Mouse (Mus musculus) liver, embryonic 15.5 days (tissue): ENCODE data around the gene Agap1. TPM values are rescaled to one million over a fixed set of nuclear protein-coding genes. Genes with fewer than 3 reads are reported as not detected.
A peak's percentile ranks its signal among the peaks of the same experiment; 100 is the strongest.

Source experiments
- ATAC-seq: fragments of 200-750 bp; cut with Nextera tagmentation; 2 replicates; pipeline ENCODE4 v1.8.0; 2017; ENCODE audit warnings: moderate number of reproducible peaks, mild to moderate bottlenecking, moderate library complexity; ENCODE audit not compliant: insufficient read depth
- H3K27ac ChIP-seq: fragments of 300-500 bp; sonication (generic); replicated peaks from 2 replicates; pipeline ENCODE4 v1.5.1; 2015; ENCODE audit warnings: mild to moderate bottlenecking, inconsistent platforms
- H3K27me3 ChIP-seq: fragments of 300-500 bp; sonication (generic); 2 replicates; pipeline ENCODE4 v1.6.1; 2015; ENCODE audit warnings: mild to moderate bottlenecking, inconsistent platforms
- H3K36me3 ChIP-seq: fragments of 300-500 bp; sonication (generic); replicated peaks from 2 replicates; pipeline ENCODE4 v1.6.1; 2015; ENCODE audit warnings: moderate library complexity, mild to moderate bottlenecking, inconsistent platforms
- H3K4me1 ChIP-seq: fragments of 300-500 bp; sonication (generic); replicated peaks from 2 replicates; pipeline ENCODE4 v1.6.1; 2015; ENCODE audit warnings: inconsistent platforms
- H3K4me2 ChIP-seq: fragments of 300-500 bp; sonication (generic); 2 replicates; pipeline ENCODE4 v1.6.1; 2015; ENCODE audit warnings: moderate library complexity, mild to moderate bottlenecking, inconsistent platforms
- H3K4me3 ChIP-seq: fragments of 300-500 bp; sonication (generic); replicated peaks from 2 replicates; pipeline ENCODE4 v1.5.1; 2015; ENCODE audit warnings: mild to moderate bottlenecking, inconsistent platforms
- H3K9ac ChIP-seq: fragments of 300-500 bp; sonication (generic); 2 replicates; pipeline ENCODE4 v1.6.1; 2015; ENCODE audit warnings: moderate library complexity, mild to moderate bottlenecking, inconsistent platforms
- H3K9me3 ChIP-seq: fragments of 300-500 bp; sonication (generic); replicated peaks from 2 replicates; pipeline ENCODE4 v1.6.1; 2016; ENCODE audit warnings: inconsistent platforms
- whole genome bisulfite sequencing: fragments of 180-500 bp; shearing (Covaris S2); methylation state at CpG from one replicate; pipeline ENCODE4 v1.1.7; 2015; ENCODE audit warnings: mixed read lengths; ENCODE audit not compliant: insufficient replicate concordance; 5-methylcytosine and 5-hydroxymethylcytosine counted together
- polyA plus RNA-seq: library from polyadenylated mRNA; unstranded; fragments of >200 nt; fragmentation: Nextera tagmentation; extraction: Ambion mirVana; gene quantifications from 2 replicates; pipeline ENCODE4 v1.2.1, GENCODE M21; 2015

The Agap1 gene
- polyA plus RNA-seq, 1 experiment from 2014 or later, result 1.3 TPM

- Histone ChIP-seq H3K36me3 (no peaks in the 10 kb centered on the region), H3K9ac (no peak overlapping the region), H3K27me3 (peaks cover 47% of the 10 kb centered on the region), H3K4me1 (0 out of 2 replicates have a peak, but pooled peaks cover 3% of the 10 kb centered on the region), H3K4me2 (no peak overlapping the region), H3K9me3 (no peaks in the 10 kb centered on the region), H3K4me3 (no peak overlapping the region), H3K27ac (no peak overlapping the region)
- WGBS, result 31% methylated on average over 18 of the region's 18 CpGs
- no peak for ATAC-seq
Measured at GRCm38 (mm10) chr1:89918111-89918510, 463.5 kb downstream of the Agap1 start.

GRCm38 (mm10) chr1:89919206-89919605, 464.6 kb downstream of the Agap1 start:
- no peak overlapping the region for H3K4me2 ChIP-seq
- H3K27me3 ChIP-seq, result peaks cover 58% of the 10 kb centered on the region
- H3K4me1 ChIP-seq, result 0 out of 2 replicates have a peak, but pooled peaks cover 3% of the 10 kb centered on the region
- 66% methylated on average over 6 of the region's 6 CpGs for WGBS
- H3K4me3 ChIP-seq, result no peak overlapping the region
- no peak for ATAC-seq
- no peaks in the 10 kb centered on the region for H3K36me3 ChIP-seq
- H3K9ac ChIP-seq, result no peak overlapping the region
- H3K27ac ChIP-seq, result no peak overlapping the region
- no peaks in the 10 kb centered on the region for H3K9me3 ChIP-seq

GRCm38 (mm10) chr1:89921806-89922205, 467.2 kb downstream of the Agap1 start:
- Histone ChIP-seq H3K4me2 (no peak overlapping the region), H3K27me3 (peaks cover 84% of the 10 kb centered on the region), H3K4me1 (0 out of 2 replicates have a peak, but pooled peaks cover 3% of the 10 kb centered on the region), H3K4me3 (no peak overlapping the region), H3K36me3 (no peaks in the 10 kb centered on the region), H3K9ac (no peak overlapping the region), H3K9me3 (no peaks in the 10 kb centered on the region), H3K27ac (no peak overlapping the region)
- ATAC-seq, result no peak
- WGBS, result 3% methylated on average over 10 of the region's 10 CpGs

- Histone ChIP-seq H3K9me3 (no peaks in the 10 kb centered on the region), H3K27ac (no peak overlapping the region), H3K36me3 (no peaks in the 10 kb centered on the region), H3K4me1 (peaks cover 6% of the 10 kb centered on the region; the same call in 1 of the 2 replicates), H3K27me3 (peaks cover 89% of the 10 kb centered on the region), H3K4me2 (no peak overlapping the region), H3K9ac (no peak overlapping the region), H3K4me3 (no peak overlapping the region)
- ATAC-seq, result no peak
- WGBS, result 2% methylated on average over 7 of the region's 7 CpGs
Measured at GRCm38 (mm10) chr1:89922282-89922681, 467.7 kb downstream of the Agap1 start.

- H3K4me1 ChIP-seq, result peaks cover 8% of the 10 kb centered on the region; the same call in 1 of the 2 replicates
- ATAC-seq, result no peak
- H3K27ac ChIP-seq, result no peak overlapping the region
- H3K9ac ChIP-seq, result no peak overlapping the region
- peaks cover 96% of the 10 kb centered on the region for H3K27me3 ChIP-seq
- H3K4me2 ChIP-seq, result peak overlapping the region; percentile 27; the same call in 1 of the 2 replicates
- no peaks in the 10 kb centered on the region for H3K36me3 ChIP-seq
- no peaks in the 10 kb centered on the region for H3K9me3 ChIP-seq
- no peak overlapping the region for H3K4me3 ChIP-seq
- 3% methylated on average over 37 of the region's 41 CpGs for WGBS
Measured at GRCm38 (mm10) chr1:89922883-89923641, 468.5 kb downstream of the Agap1 start.

- no peak for ATAC-seq
- H3K27ac ChIP-seq, result no peak overlapping the region
- H3K9me3 ChIP-seq, result no peaks in the 10 kb centered on the region
- H3K4me3 ChIP-seq, result no peak overlapping the region
- no peak overlapping the region for H3K4me2 ChIP-seq
- H3K4me1 ChIP-seq, result peaks cover 8% of the 10 kb centered on the region; the same call in 1 of the 2 replicates
- WGBS, result 22% methylated on average over 14 of the region's 14 CpGs
- H3K27me3 ChIP-seq, result peaks cover 96% of the 10 kb centered on the region
- no peaks in the 10 kb centered on the region for H3K36me3 ChIP-seq
- H3K9ac ChIP-seq, result no peak overlapping the region
Measured at GRCm38 (mm10) chr1:89923642-89924020, 469.0 kb downstream of the Agap1 start.

GRCm38 (mm10) chr1:89925501-89926190, 471.0 kb downstream of the Agap1 start:
- no peak overlapping the region for H3K27ac ChIP-seq
- H3K9ac ChIP-seq, result no peak overlapping the region
- H3K4me3 ChIP-seq, result no peak overlapping the region
- H3K9me3 ChIP-seq, result no peaks in the 10 kb centered on the region
- no peaks in the 10 kb centered on the region for H3K36me3 ChIP-seq
- H3K4me1 ChIP-seq, result peaks cover 9% of the 10 kb centered on the region; the same call in 1 of the 2 replicates
- ATAC-seq, result no peak
- WGBS, result 51% methylated on average over 12 of the region's 12 CpGs
- H3K4me2 ChIP-seq, result no peak overlapping the region
- peaks cover 100% of the 10 kb centered on the region for H3K27me3 ChIP-seq

- no peaks in the 10 kb centered on the region for H3K9me3 ChIP-seq
- no peak for ATAC-seq
- H3K9ac ChIP-seq, result no peak overlapping the region
- no peak overlapping the region for H3K27ac ChIP-seq
- H3K4me2 ChIP-seq, result peak overlapping the region; percentile 54; the same call in 1 of the 2 replicates
- no peaks in the 10 kb centered on the region for H3K36me3 ChIP-seq
- H3K27me3 ChIP-seq, result peaks cover 100% of the 10 kb centered on the region
- peaks cover 17% of the 10 kb centered on the region for H3K4me1 ChIP-seq
- WGBS, result 34% methylated on average over 9 of the region's 9 CpGs
- H3K4me3 ChIP-seq, result peak overlapping the region; percentile 35; the same call in 1 of the 2 replicates
Measured at GRCm38 (mm10) chr1:89926583-89927060, 472.0 kb downstream of the Agap1 start.

- Histone ChIP-seq H3K9ac (no peak overlapping the region), H3K9me3 (no peaks in the 10 kb centered on the region), H3K27me3 (peaks cover 100% of the 10 kb centered on the region), H3K36me3 (no peaks in the 10 kb centered on the region), H3K4me3 (peak overlapping the region; percentile 35), H3K27ac (no peak overlapping the region), H3K4me2 (peak overlapping the region; percentile 54), H3K4me1 (peaks cover 17% of the 10 kb centered on the region)
- ATAC-seq, result no peak
- 2% methylated on average over 36 of the region's 36 CpGs for WGBS
Measured at GRCm38 (mm10) chr1:89927061-89927661, 472.6 kb downstream of the Agap1 start.

- Histone ChIP-seq H3K9ac (no peak overlapping the region), H3K27ac (no peak overlapping the region), H3K36me3 (no peaks in the 10 kb centered on the region), H3K9me3 (no peaks in the 10 kb centered on the region), H3K4me2 (no peak overlapping the region; the same call in 1 of the 2 replicates), H3K27me3 (peaks cover 99% of the 10 kb centered on the region), H3K4me3 (no peak overlapping the region), H3K4me1 (peaks cover 14% of the 10 kb centered on the region)
- no peak for ATAC-seq
- 15% methylated on average over 25 of the region's 25 CpGs for WGBS
Measured at GRCm38 (mm10) chr1:89928676-89929075, 474.1 kb downstream of the Agap1 start.

GRCm38 (mm10) chr1:89929181-89929580, 474.6 kb downstream of the Agap1 start:
- H3K27me3 ChIP-seq, result peaks cover 99% of the 10 kb centered on the region
- H3K4me2 ChIP-seq, result no peak overlapping the region; the same call in 1 of the 2 replicates
- 2% methylated on average over 6 of the region's 6 CpGs for WGBS
- H3K9ac ChIP-seq, result no peak overlapping the region
- no peak for ATAC-seq
- H3K4me1 ChIP-seq, result peaks cover 14% of the 10 kb centered on the region
- H3K9me3 ChIP-seq, result no peaks in the 10 kb centered on the region
- no peak overlapping the region for H3K27ac ChIP-seq
- no peak overlapping the region for H3K4me3 ChIP-seq
- H3K36me3 ChIP-seq, result no peaks in the 10 kb centered on the region
